Mouse (Mus musculus) MEL-GATA-1-ER (cell line): ENCODE measurements around the gene Plxdc1.

Source experiments
- DNase-seq: peaks from one replicate; pipeline ENCODE4 v3.0.0-alpha.2; 2012; ENCODE audit warnings: low read depth; ENCODE audit errors: extremely low read depth

Gene Plxdc1

DNA sequence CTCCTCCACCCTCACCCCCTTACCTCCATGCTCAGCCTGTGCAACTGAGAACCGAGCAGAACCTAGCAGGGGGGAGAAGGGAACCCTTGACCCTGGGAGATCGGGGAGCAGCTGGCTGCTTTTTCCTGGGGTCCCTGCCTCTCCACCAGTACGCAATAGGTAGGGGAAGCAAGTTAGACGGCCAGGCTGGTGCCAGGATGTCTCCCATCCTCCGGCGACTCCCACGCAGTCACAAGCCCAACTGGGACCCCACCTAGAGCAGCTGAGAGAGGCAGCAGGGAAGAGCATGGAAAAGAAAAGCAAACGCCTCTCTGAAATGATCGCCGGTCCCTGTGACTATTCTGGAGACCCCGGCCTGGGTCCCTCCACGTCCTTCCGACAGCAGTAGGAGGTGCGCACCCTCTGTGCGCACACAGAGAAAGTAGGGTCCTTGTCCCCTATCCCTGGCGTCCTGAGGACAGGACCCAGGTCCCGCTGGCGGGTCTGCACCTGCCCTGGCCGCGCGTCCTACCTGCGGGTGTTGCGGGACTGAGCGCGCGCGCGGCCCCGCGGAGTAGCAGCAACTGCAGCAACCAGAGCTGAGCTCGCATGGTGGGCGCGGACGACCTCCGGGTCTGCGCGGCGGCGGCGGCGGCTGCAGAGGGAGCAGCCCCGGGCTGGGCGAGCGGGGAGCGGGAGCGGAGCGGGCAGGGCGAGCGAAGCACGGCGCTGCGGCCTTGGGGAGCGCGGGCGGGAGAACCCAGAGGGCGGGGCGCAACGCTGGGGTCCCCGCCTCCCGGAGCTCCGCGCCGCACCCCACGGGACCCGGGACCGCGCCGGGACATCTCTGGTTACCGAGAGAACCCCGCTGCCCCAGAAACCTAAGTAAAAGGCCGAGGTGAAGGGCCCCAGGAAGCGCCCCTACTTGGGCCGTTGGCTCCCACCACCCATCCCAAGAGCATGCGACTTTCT lies at the start of gene Plxdc1:
Gene Plxdc1 (minus strand): TSS at position 718 of the 951 bp plus-strand sequence.
- no peak for DNase-seq

DNA sequence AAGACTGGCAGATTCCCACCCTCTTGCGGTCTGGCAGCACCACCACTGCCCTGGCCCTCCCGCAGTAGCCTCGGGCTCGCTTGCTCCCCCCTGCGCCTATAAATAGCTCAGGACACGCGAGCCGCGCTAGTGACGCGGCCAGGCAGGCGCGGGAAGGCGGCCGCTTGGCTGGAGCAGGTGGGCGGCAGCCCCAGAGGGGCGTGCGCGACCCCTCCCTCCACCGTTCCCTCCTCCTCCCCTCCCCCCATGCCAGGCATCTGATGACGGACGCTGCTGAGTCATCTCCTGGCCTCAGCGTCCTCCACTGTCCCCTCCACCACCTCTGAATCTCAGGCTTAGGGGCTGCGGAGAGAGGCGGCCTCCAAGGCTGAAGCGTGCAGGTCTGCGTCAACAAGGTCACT lies 49.7 kb upstream of the Plxdc1 start:
- DNase-seq: no peak

DNA sequence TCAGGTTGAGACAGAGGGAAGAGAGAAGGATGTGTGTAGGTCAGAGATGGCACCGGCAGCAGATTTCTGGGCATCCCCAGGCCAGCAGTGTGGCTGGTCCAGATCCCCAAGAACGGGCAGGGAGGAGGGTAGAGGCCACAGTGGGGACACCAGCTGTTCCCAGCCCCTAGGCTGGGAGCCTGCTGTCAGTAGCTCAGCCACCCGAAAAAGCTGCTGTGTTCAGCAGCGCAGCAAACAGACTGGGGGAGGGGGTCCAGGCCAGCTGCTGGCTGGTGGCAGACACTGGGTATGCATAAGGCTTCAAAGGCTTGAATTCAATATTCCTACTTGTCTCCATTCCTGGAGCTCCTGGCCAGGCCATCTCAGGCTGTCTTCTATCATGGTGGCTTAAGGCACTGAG lies 48.6 kb upstream of the Plxdc1 start:
- DNase-seq: no peak

DNA sequence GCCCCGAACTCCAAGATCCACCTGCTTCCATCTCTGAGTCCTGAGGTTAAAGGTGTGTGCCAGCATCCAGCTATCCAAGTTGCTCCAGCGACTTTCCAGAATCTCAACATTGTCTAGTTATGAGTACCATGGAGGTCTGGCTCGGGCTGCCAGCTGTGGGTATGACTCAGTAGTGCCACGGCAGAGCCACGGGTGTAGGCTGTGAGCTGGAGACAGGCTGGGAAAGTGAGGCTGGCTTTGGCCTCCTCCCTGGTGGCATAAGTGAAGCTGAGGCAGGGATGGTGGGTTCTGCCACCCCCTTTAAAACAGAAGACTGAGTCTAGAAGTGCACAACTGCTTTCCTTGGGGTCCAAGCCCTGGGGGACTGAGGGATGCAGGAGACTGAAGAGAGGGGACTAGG lies 47.8 kb upstream of the Plxdc1 start:
- DNase-seq: no peak

DNA sequence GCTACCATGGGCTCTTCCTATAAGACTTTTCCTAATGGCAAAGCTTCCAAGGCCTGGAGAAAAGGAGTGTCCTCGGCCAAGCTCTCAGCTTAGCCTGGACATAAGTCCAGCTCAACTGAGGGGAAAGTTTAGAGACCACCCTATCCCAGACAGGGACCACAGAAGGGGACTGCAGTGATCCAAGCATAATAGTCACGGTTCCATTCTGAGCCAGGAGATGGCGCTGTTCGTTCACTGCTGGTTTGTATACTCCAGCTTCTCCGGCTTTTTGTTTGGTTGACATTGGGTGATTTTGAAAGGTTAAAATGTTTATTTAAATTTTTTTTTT lies 45.2 kb upstream of the Plxdc1 start:
- no peak for DNase-seq

DNA sequence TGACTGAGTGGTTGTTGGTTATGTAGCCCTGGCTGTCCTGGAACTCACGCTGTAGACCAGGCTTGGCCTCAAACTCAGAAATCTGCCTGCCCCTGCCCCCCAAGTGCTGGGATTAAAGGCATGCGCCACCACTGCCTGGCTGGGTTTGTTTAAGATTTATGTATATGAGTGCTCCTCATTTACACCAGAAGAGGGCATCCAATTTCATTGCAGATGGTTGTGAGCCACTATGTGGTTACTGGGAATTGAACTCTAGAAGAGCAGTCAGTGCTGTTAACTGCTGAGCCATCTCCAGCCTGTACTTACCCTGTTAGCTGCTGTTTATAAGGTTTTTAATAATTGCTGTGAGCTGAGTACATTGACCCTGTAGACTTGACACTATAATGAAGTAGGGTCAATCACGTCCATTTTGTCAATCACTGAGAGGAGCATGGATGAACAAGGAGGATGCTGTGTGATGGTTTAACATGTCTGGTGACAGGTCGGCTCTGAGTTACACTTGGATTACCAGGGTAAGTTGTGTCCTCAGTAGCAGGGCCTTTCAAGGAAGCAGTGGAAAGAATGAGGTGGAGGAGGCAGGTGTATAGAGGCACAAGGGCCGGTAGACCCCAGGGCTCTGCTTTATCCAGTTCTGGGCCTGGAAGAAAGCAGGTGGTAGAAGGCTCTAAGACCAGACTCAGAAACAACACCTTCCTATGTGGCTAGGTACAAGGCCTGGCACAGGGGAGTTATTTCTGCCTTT lies 44.6 kb upstream of the Plxdc1 start:
- no peak for DNase-seq

DNA sequence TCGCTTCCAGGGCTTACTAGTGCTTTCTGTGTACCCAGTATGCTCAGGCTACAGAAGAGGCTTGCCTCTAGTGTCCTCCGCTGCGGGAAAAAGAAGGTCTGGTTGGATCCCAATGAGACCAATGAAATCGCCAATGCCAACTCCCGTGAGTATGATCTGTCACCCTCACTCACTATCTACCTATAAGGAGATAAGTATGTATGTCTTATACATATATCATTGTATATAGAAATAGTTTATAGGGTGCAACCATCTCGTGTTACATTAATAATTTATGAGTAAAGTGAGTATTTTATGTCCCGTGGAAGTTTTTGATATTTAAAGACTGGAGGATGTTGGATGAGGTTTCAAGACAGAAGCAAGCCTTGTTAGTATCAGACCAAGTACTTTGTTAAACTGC lies 41.5 kb upstream of the Plxdc1 start:
- no peak for DNase-seq

DNA sequence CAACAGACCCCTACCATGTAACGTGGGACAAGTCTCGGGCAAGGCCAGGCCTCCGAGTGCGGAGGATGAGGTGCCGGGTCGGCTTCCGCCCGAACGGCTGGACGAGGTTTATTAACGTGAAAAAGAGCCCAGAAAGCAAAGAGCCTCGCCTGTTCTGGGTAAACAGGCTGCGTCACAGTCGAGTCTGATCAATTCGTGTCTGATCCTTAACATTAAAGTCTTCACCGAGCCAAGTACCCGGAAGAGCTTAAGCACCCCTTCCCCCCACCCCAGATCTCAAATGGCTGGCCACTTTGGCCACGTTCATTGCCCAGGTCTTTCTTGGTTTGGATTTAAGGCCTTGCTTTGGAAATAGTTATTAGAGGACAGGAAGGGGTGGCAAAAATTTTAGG lies 41.0 kb upstream of the Plxdc1 start:
- no peak for DNase-seq

DNA sequence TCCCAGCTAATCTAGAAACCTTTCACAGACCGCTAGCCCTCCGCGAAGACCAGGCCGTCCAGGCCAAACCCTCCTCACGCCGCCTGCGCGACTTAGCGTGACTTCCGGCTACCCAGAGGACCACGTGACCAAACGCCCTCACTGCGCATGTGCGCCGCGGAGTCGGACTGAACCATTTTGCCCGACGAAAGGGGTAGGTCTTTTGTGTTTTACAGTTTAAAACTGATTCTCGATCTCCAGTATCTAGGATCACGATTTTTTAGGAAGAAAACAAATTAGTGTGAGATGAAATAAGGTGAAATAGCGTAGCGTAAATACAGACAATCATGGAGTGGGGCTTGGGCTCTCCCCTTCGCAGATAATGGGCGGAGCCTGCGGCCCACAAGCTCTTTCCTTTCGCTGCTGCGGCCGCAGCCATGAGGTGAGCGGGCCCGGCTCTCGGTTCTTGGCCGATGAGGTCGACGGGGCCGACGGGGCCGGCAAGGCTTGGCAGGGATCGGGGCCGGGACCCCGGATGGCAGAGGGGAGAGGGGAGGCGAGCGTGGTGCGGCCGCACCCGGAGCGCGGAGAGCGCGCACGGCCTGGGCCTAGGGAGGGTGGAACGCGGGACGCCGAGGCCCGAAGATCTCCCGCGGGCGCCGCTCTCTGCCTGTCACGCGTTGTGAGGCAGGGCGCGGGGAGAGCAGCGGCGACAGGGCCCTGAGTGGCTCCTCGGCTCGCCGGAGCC lies 40.5 kb upstream of the Plxdc1 start, which contains the start of gene Rpl19:
Gene Rpl19 (plus strand): TSS at position 141 of the 727 bp plus-strand sequence.
- DNase-seq: peak; percentile 74

DNA sequence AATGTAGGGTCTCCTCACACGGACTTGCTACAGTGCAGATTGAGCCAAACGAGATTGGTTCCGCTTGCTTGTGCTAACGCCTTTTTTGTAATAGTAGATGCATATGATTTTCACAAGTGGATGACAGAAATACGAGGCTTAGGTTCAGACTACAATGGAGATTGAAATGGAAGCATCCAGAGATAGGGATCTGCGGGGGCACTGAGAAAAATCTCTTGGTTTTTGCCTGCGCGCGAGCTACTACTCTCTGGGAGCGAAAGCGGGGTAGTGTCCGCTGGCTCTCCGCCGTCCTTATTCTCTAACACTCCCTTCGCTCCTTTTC lies 40.0 kb upstream of the Plxdc1 start:
- DNase-seq: no peak

DNA sequence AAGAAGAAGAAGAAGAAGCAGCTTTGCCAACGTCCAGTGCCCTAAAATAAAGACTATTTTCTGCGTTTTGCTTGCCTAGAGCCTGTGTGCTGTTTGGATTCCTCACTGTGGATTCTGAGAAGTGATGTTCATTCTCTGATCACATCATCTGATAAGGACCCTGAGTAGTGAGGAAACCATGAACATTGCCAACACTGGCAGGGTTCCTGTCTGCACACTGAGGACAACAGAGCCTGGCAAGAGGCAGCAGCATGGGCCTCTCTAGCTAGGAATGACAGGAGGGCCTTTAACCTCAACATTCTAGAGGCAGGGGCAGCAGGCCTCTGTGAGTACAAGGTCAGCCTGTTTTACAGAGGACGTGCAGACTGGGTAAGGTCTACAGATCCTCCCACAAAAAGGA lies 38.3 kb upstream of the Plxdc1 start:
- DNase-seq: no peak

DNA sequence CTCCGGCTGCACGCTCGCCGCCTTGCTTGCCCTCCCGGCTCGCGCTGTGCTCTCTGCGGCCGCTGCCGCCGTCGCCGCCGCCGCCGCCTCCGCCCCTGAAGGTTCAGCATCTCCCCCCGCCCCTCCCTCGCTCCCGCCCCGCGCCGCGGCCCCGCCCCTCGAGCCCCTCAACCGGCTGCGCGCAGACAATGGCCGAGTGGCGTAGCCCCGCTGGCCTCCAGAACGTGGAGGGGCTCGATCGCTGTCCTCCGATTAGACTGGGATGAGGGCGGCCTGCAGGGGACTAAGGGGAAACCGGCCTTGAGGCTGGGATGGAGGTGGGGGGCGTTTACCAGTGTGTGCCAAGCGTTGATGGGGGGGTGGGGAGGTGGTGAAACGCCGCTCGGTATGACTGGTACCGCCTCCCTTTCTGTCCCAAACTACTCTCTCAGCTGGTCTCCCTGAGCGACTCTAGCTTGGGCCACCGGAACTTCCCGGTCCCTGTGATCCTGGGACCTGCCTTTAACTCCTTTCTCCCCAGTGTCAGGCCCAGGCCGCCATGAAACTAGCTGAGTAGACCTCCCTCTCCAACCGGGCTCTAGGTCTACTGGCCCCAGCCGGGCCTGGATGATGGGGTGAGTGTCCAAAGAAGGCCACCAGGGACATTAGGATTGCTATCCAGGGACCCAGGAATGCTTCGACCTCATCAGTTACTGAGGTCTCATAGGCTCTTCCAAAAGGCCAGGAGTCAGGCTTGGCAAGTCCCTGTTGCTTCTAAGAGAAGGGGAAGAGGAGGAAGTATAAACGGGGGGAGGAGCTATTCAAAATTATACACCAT lies 36.5 kb upstream of the Plxdc1 start, which contains the start of gene Cacnb1:
Gene Cacnb1 (minus strand): TSS at position 480 of the 817 bp plus-strand sequence.
- peak; percentile 76 for DNase-seq

DNA sequence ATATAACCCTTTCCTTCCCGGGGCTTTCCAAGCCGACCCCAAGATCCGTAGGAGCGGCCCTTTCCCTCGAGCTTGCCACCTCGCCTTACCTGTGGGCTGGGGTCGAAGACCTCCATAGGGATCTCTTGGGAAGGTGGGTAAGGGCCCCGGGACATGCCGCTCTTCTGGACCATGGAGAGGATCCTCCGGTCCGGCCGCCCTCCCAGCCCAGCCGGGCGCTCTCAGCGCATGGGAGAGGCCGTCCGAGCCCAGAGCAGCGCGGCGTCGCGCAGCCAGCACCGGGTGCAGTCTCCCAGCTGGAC lies 36.0 kb upstream of the Plxdc1 start:
- DNase-seq: no peak

DNA sequence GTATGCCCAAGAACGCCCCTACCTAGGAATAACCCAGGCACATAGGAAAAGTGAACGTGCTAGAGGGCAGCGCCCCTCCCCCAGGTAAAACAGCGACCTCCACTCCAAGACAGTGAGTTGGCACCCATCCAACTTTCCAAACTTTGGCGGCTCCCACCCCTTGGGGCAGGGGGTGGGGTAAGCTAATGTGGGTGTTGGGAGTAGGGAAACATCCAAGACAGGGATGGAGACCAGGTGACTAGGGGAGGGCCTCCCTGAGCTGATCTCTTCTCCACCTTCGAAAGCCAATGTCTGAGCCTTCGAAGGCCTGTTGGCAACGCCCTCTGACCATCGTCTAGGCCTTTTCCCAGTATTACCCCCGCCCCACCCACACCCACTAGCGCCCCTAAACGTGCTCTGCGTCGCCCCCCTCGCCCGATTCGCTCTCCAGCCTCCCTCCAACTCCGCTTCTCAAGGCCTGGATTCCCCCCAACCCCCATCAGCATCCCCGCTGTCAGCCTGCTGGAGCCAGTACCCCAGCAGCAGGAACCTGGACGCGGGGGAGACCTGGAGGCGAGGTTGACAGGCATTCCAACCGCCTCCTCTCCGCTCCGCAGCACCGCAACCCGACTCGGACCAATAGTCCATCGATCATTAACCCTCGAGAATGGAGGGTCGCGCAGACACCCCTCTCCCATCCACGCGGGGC lies 35.5 kb upstream of the Plxdc1 start:
- DNase-seq: no peak

DNA sequence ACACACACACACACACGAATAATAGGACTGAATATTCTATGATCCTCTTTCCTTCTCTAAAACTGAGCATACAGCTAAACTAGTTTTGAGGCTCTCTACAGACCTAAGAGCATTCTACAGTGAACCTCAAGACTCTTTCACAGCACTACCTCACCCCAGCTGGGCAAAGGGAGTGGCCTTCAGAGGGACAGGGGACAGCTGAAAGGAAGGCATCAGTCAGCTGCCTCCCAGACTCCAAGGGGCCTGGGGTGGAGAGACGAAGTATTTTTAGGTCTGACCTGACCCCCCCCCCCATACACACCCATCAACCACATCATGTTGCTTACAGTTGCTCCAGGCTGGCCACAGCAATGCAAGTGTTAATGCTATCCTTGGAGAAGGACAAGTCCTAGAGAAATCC lies 34.9 kb upstream of the Plxdc1 start:
- no peak for DNase-seq

DNA sequence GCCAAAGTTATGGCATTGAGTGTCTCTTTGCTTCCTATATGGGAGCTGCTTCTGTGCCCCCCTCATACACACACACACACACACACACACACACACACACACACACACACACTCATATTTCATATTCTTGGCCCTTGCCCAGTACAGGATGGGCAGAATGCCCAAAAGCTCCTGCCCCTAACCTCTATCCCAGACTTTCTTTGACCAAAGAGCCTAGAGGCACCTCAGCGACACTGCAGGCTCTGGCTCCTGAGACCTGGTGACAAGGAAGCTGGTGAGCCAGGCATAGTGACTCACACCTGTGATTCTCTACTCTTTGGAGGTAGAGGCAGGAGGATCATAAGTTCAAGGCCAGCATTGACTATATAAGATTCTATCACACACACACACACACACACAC lies 34.5 kb upstream of the Plxdc1 start:
- DNase-seq: no peak

DNA sequence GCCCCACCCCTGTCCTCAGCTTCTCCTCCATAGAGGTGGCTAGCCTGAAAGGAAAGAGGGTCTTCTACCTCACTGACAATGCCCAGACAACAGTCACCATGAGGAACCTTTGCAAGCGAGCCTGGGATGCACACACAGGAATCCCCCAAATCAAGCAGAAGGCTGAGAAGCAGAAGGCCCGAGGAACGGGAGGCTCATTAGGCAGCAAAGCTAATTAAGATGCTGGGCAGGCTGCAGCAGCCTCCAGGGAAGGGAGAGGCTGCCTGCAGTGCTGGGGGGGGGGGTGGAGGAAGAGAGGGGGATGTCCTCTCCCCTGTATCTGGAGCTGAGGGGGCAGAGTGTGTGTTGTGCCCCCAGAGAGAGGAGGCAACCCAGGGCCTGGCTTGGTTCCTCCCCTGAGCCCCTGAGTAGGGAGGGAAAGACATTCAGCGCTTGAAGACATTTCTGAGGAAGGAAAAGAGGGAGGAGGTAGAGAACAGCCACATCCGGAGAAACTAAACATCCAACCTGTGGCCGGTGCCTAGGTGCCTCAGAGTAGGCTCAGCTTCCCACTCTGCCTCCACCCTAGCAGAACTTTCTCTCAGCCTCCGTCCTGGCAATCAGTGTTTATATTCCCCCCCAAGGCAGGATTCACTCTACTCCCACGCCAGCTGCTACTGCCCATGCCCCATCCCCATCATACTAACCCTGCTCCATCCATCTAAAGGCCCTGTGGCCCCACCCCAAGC lies 33.8 kb upstream of the Plxdc1 start:
- no peak for DNase-seq

DNA sequence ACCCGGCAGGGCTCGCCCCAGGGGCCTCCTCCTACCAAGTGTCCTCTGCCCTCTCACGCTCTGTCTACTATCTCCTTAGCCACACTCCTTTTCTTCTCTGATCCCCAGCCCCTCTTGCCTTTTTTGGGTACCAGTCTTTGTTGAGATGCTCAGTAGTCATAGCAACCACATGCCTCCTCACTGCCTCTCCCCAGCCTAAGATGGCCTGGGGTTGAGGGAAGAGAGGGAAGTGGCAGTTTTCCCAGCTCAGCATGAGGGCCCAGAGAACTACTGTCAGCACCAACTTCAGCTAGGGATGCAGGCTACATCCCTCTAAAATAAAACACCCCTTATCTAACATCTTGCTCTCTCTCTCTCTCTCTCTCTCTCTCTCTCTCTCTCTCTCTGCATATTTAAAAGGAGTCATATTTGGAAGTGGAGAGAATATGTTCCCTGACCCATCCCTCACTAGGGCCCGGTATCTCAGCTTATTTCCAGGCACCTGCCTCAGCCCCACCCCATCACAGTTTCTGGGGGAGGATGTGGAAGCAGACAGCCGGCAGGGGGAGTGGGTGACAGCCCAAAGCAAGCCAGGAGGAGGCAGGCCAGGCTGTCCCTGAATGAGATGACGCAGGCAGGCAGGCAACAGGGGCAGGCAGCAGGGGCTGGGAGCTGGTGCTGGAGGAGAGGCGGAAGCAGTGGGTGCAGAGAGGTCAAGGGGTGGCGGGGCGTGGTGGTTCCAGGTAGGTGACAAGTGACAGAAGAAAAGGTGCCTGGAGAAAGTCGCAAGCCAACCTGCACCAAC lies 32.8 kb upstream of the Plxdc1 start:
- DNase-seq: no peak

DNA sequence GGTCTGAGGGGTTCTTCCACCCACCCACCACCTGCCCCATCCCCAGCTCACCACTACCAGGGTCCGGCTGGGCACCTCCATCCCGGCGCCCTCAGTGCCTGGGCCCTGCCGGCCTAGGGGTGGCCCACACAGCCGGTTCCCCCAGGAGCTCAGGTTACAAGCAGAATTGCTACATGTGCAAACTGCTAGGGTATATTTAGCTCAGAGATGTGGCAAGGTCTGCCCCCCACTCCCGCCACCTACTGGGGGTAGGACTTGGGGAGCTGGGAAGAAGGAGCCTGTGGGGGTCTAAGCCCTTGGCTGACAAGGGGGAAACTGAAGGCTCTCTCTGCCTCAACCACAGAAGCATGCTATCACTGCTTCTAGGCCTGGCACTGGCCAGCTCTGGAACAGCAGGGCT lies 32.0 kb upstream of the Plxdc1 start:
- DNase-seq: no peak
